Mouse (Mus musculus): ENCODE results near the gene Btn1a1. TPM values are rescaled to one million over a fixed set of nuclear protein-coding genes. Genes with fewer than 3 reads are reported as not detected.

Btn1a1 gene
- total RNA-seq, 2 experiments from 2014 or later = not detected

DNA sequence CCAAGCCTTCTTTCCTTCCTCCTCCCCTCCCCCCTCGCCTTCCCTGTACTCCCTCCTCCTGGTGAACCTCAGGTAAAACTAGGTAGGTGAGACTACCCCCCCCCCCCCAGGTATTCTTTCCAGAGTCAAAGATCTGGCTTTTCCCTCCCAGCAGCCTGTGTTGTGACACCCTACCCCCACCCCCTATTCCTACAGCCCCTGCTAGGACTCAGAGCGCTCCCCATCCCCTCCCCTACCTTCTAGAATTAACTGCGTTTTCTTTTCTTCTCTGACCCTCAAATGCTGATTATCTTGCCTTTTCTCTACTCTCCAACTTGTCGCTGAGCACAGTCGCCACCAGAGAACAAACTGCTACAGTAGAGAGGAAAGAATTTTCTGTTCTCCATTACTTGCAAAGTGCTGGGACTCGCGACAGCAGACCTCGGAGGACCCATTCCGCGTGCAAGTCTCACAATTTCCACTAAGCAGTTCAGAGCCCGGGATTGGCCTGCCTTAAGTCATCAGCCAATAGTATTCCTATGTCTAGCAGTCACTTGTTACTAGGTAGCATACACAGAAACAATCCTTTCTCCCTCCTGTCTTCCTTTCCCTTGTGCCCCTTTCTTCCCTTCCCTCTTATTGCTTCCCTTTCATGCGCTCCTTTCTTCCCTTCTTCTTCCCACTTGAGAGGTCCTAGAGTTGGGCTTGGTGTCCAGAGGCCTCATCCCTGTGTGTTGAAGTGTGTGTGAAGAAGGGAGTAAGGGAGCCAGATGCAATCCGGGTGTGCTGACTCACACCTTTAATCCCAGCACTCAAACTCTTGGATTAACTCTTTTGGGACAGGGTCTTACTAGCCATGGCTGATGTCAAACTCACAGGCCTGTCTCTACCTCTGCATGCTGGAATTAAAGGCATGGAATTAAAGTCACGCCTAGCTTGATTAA, 23.0 kb upstream of the Btn1a1 start, which contains the start of gene Btn2a2:
TSS of gene Btn2a2 (minus strand) at position 458 of the 923 bp plus-strand sequence.
- intact Hi-C loops (cut with DNase I) = no loop called here
- DNase-seq = peak; percentile 60

- no peak for DNase-seq
- intact Hi-C loops (cut with DNase I) = no loop called here
These were observed 19.6 kb upstream of the Btn1a1 start for GRCm38 (mm10) chr13:23485271-23485670.

GRCm38 (mm10) chr13:23483153-23483552, 17.5 kb upstream of the Btn1a1 start:
- DNase-seq = no peak
- intact Hi-C loops (cut with DNase I) = no loop called here

- DNase-seq = peak; percentile 89
- intact Hi-C loops (cut with DNase I) = no loop called here
These were observed 10.0 kb upstream of the Btn1a1 start for GRCm38 (mm10) chr13:23475658-23476057.

- peak; percentile 54 for DNase-seq
- intact Hi-C loops (cut with DNase I) = no loop called here
These were observed 1.2 kb upstream of the Btn1a1 start for GRCm38 (mm10) chr13:23466911-23467310.

GRCm38 (mm10) chr13:23466306-23466705, 605 bp upstream of the Btn1a1 start:
- DNase-seq = no peak
- intact Hi-C loops (cut with DNase I) = no loop called here

DNA sequence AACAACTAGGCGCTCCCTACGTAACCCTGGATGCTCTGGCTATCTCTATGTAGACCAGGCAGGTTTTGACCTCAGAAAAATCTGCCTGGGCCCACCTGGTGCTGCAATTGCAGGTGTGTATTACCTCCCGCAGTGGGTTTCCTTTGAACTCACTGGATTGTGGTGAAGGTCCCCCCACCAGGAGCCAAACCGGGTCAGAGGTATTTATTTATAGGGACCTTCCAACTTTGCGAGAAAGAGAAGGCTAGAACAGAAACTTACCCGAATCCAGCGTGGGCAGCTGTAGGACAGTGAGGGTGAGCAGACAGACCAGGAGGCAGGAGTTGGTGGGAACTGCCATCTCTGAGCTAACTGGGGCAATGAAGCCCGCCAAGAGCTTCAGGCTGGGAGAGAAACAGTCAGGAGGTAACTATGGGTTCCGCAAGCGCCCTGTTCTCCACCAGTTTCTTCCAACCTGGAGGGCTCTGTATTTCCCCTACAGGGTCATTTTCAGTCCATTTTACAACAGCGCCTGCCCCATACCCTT, 797 bp downstream of the Btn1a1 start:
- intact Hi-C loops (cut with DNase I) = loop anchor here (5.0 kb wide), 1 partner anchor 32 kb away; no protein-coding TSS in a partner anchor
- DNase-seq = no peak

GRCm38 (mm10) chr13:23464224-23464637, 1.5 kb downstream of the Btn1a1 start:
- intact Hi-C loops (cut with DNase I) = loop anchor here (5.0 kb wide), 1 partner anchor 33 kb away; no protein-coding TSS in a partner anchor
- DNase-seq = peak; percentile 61

DNA sequence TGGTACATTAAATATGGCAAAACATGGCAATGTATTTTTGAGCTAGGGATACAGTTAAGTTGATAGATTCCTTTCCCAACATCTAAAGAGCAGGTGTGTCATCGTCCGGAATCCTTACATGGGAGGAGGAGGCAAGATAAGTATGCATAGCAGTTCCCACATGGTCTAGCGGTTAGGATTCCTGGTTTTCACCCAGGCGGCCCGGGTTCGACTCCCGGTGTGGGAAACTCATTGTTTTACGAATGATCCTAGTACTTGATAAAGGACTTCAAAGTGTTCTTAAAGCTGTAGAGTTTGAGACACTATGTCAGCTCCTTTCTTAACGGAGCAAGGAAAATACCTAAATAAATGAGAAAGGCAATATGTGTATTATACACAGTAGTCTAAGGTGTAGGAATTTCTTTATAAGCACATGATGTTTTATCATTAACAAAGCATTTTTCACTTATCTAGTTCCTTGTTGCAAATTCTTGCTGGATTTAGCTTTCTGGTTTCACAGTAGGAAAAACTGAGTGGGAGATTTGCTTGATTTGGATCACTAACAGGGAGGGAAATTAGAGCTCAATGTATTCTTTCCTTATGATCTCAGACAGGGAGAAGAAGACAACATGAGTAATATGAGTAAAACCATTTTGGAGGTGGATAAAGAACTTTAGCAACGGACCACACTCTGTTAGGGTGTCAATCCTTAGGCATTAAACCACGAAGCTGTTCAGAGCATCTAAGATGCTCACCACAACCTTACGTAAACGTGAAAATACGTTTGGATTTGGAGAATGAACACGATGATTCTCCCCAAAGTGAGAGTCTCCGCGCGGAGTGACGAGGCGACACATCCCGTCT, 2.1 kb downstream of the Btn1a1 start:
- intact Hi-C loops (cut with DNase I) = loop anchor here (5.0 kb wide), 1 partner anchor 34 kb away; no protein-coding TSS in a partner anchor
- peak; percentile 75 for DNase-seq

DNA sequence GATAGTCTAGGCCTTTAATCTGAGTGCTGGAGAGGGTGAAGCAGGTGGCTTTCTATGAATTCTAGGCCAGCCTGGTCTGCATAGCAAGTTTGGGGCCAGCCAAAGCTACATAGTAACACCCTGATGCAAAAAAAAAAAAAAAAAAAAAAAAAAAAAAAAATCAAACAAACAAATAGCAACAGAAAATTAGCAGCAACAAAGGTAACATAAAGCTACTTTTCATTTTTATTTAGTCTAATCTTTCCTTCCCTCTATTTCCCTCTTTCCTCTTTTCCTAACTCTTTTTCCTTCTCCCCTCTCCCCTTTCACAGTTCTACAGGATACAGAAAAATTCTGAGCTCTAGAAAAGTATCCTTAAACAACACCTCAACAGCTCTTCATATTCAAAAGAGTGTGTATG, 3.0 kb downstream of the Btn1a1 start:
- intact Hi-C loops (cut with DNase I) = loop anchor here (5.0 kb wide), 1 partner anchor 35 kb away; no protein-coding TSS in a partner anchor
- DNase-seq = no peak

DNA sequence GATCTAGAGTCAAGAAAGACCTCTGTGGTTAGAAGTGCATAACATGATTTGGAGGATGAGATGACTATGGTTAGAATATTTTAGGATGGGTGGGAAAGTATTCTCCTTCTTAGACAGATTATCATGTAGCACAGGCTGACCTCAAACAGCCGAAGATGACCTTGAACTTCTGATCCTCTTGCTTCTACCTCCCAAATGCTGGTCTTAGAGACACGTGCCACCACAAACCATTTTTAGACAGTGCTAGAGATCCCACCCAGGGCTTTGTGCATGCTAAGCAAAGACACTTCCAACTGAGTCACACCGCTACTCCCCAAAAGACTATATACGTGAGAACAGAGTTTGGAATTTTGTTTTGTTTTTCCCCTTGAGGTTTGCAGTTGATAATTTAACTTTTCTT, 3.6 kb downstream of the Btn1a1 start:
- intact Hi-C loops (cut with DNase I) = loop anchor here (5.0 kb wide), 1 partner anchor 35 kb away; no protein-coding TSS in a partner anchor
- DNase-seq = no peak

DNA sequence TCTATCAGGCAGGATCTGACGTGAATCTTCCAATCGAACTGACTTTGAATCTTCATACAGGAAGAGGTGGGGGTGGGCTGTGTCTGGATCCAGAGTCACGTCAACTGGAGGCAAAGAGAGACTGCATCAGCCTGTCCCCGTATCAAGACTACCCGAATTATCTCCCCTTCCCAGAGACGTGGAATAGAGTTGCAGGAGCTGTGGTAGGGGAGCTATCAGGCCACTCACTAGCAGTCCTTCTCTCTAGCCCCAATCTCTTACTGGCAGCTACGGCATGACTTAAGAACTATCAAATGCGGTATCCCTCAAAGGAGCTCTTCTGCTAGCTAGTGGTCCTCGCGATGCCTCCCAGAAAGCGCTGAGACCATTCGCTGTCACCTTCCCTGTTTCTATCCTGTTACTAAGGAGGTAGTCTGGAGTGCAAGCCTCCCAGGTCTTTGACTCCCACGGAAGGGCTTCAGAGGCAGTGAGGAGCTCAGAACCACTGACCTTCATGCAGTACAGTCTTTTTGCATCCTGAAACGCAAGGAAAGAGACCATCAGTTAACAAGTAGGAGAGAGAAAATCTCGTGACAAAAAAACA, 6.3 kb downstream of the Btn1a1 start:
- intact Hi-C loops (cut with DNase I) = no loop called here
- DNase-seq = no peak

DNA sequence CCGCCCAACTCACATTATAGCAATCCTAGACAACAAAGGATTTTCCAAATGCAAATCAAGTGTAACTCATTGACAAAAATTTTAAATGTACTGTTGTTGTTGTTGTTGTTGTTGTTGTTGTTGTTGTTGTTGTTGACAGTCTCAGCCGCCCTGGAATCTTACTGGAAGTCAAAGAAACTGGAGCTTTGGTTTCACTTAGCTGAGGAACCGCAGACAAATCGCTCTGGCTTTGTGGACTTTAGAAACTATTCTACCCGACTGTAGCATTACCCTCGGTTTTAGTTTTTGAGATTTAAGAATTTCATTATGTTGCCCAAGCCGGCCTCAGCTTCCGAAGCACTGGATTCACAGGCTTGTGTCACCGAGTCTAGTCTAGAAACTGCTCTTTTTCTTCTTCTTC, 11.8 kb downstream of the Btn1a1 start:
- DNase-seq = no peak
- intact Hi-C loops (cut with DNase I) = no loop called here

DNA sequence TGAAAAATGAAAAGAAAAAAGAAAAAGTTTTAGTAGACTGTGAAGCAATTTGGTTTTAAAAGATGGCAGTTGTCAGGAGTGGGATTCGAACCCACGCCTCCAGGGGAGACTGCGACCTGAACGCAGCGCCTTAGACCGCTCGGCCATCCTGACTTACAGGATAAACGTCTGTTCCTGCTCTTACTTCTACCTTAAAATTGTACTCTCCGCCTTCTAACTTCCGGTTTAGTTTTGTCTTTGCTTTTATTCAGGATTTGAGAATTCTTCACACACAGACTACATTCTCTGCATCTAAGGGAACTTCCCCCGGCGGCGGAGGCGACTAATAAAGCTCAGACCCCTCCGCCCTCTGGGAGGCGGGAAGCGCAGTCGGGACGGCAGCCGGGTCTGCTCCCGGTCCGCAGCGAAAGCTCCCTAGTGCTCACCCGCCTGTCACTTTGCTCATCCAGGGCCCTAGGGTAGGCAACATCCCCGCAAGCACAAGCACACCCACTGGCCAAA, 12.3 kb downstream of the Btn1a1 start:
- intact Hi-C loops (cut with DNase I) = no loop called here
- DNase-seq = peak; percentile 67

GRCm38 (mm10) chr13:23450398-23450797, 15.3 kb downstream of the Btn1a1 start:
- intact Hi-C loops (cut with DNase I) = no loop called here
- peak; percentile 79 for DNase-seq

- intact Hi-C loops (cut with DNase I) = no loop called here
- peak; percentile 66 for DNase-seq
These were observed 16.2 kb downstream of the Btn1a1 start for GRCm38 (mm10) chr13:23449235-23450095.

DNA sequence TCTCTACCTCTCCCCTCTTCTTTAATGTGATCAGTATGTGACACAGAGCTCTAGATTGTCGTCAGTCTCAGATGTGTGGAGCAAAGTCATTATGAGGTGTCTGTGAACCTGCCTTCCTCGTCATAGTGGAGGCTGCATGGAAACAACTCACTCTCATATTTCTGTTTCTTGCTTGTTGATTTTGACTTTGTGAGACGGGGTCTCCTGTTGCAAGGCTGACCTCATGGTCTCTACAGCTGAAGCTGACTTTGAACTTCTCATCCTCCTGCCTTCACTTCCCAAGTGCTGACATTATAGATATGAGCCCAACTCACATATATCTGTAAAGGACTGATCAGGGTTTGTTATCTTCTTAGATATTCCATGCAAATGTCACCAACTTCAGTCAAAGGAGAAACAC, 16.9 kb downstream of the Btn1a1 start:
- intact Hi-C loops (cut with DNase I) = no loop called here
- no peak for DNase-seq

DNA sequence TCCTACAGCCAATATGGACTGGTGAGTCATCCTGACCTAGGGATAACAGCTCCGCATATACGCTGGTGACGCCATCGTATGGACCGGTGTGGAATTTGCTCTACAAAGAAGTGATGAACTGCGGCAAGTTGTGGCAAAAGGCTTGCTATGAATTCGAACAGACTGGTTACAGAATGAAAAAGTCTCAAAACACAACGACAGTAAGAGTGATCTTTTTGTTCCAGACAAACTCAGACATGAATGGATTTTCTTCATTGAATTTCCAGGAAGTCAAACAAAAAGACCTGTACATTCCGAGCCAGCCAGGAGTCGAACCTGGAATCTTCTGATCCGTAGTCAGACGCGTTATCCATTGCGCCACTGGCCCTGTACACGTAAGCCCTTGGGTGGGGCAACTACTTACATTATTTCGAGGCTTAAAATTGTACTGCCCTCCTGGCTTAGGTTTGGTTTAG, 19.2 kb downstream of the Btn1a1 start:
- peak; percentile 82 for DNase-seq
- intact Hi-C loops (cut with DNase I) = no loop called here
